Mouse (Mus musculus) spleen, postnatal 4 days (tissue): ENCODE data around the gene Dcx.

Experiments
- DNase-seq, 2 experiments: peaks; one replicate each; pipeline ENCODE4 v3.0.0; 2022; ENCODE audit warnings: low spot score in 2 of 2

The Dcx gene

GRCm38 (mm10) chrX:143827212-143827611, 105.9 kb downstream of the Dcx start, which contains the start of gene Capn6:
Gene Capn6, minus strand, starts transcription at chrX:143827414.
- DNase-seq: no peak

GRCm38 (mm10) chrX:143826521-143826920, 106.6 kb downstream of the Dcx start:
- DNase-seq: no peak

GRCm38 (mm10) chrX:143818961-143819360, 114.2 kb downstream of the Dcx start:
- no peak for DNase-seq

- no peak for DNase-seq
Observed at GRCm38 (mm10) chrX:143815948-143816347, 117.2 kb downstream of the Dcx start.
